Mouse (Mus musculus): ENCODE data around the gene Sprn.

GRCm38 (mm10) chr7:140164664-140165063 lies 10.0 kb upstream of the Sprn start, which contains the start of gene Olfr522:
- TF ChIP-seq CTCF (IDR thresholded peaks at IDR 0.05) (no peak), EP300 (IDR thresholded peaks at IDR 0.05) (no peak)
